Comparison of ENCODE assay signal across 17 mouse cellular contexts in the genomic region with DNA sequence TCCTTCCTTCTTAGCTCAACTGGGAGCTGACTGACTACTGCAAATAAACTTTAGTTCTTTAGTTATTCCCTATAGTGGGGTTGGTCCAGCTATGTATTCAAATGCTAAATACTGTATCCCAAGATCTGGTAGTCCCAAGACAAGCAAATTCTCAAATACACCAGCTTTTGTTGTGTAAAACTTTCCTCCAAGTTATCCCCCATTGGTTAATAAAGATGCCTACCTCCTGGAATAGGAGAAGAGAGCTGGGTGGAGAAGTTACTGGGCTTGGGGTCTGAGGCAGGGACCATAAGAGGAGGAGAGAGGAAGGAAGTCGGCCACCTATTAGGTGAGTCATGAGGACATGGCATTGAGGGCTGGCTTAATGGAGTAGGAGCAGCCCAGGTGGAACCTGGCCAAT.
"Had no signal": no experiment of that assay in that cellular context is flagged by ENCODE, and none has a peak within 500 bp of the region (broad histone marks: within the 10 kb centered on the region; RNA-seq: fewer than 3 reads in every experiment).

No protein-coding gene starts in this region.

- H3K9me3 ChIP-seq: lung, embryonic 15.5 days; midbrain, embryonic 10.5 days; midbrain, embryonic 12.5 days; neural tube, embryonic 12.5 days had no signal

- H3K4me3 ChIP-seq: lung, embryonic 15.5 days; midbrain, embryonic 10.5 days; midbrain, embryonic 12.5 days; myocyte; neural tube, embryonic 12.5 days had no signal

- H3K27ac ChIP-seq: liver, embryonic 14.5 days; lung, embryonic 15.5 days; macrophage; midbrain, embryonic 10.5 days; midbrain, embryonic 12.5 days; neural tube, embryonic 12.5 days had no signal

- H3K36me3 ChIP-seq: lung, embryonic 15.5 days; midbrain, embryonic 10.5 days; midbrain, embryonic 12.5 days; neural tube, embryonic 12.5 days had no signal

- H3K27me3 ChIP-seq: lung, embryonic 15.5 days; midbrain, embryonic 12.5 days; neural tube, embryonic 12.5 days had no signal

- ATAC-seq: lung, postnatal 0 days; midbrain, embryonic 16.5 days had no signal

- H3K4me1 ChIP-seq: lung, embryonic 15.5 days; midbrain, embryonic 10.5 days; midbrain, embryonic 12.5 days; neural tube, embryonic 12.5 days had no signal

- DNase-seq: lung, adult 2 months; lung, postnatal 14 days; lung, postnatal 36 days; midbrain, embryonic 14.5 days; right cerebral cortex, postnatal 14 days; thymus, adult 2 months; thymus, postnatal 25 days; thymus, postnatal 4 days had no signal

- H3K9ac ChIP-seq: liver, embryonic 14.5 days; lung, embryonic 15.5 days; midbrain, embryonic 12.5 days; neural tube, embryonic 12.5 days had no signal

- H3K4me2 ChIP-seq: lung, embryonic 15.5 days; midbrain, embryonic 12.5 days; neural tube, embryonic 12.5 days had no signal
